Mouse (Mus musculus): ENCODE measurements around the gene Usp19. TPM values are rescaled to one million over a fixed set of nuclear protein-coding genes. Genes with fewer than 3 reads are reported as not detected.

Usp19 gene
- polyA plus RNA-seq (2015; fragmentation: Nextera tagmentation; extraction: Ambion mirVana): 38.7 and 43.0 TPM in 2 replicates

DNA sequence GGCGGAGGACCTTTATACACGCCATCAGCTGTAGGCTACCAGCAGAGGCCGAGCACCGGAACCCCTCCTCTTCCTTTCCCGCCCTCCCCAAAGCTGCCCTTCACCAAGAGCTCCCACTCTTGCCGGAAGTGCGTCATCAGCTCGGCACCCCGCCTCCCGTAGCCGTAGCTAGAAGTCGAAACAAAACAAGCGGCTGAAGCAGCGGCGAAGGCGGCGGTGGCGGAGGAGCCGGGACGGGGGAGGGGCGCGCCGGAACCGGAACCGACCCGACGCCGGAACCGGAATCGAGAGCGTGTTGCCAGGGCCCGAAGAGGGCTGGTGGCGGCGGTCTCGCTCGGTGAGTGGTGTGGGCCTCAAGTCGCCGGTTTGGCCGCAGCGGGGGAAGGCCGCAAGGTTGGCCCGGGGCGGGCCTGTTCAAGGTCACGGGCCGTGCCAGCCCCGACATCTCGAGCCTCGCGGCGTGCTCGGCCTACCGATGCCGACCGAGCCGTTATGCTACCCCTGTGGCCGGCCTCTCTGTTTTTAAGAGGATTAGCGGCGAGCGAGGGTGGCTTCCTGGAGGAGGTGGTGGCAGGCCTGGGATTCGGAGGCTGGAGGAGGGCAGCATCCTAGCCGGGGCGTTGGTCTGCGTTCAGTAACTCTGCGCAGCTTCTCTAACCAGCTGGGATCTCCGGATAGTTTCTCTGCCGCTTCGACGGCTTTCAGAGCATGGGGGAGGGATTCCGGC, at the start of gene Usp19:
Gene Usp19 (plus strand): TSS at position 44 of the 727 bp plus-strand sequence.

DNA sequence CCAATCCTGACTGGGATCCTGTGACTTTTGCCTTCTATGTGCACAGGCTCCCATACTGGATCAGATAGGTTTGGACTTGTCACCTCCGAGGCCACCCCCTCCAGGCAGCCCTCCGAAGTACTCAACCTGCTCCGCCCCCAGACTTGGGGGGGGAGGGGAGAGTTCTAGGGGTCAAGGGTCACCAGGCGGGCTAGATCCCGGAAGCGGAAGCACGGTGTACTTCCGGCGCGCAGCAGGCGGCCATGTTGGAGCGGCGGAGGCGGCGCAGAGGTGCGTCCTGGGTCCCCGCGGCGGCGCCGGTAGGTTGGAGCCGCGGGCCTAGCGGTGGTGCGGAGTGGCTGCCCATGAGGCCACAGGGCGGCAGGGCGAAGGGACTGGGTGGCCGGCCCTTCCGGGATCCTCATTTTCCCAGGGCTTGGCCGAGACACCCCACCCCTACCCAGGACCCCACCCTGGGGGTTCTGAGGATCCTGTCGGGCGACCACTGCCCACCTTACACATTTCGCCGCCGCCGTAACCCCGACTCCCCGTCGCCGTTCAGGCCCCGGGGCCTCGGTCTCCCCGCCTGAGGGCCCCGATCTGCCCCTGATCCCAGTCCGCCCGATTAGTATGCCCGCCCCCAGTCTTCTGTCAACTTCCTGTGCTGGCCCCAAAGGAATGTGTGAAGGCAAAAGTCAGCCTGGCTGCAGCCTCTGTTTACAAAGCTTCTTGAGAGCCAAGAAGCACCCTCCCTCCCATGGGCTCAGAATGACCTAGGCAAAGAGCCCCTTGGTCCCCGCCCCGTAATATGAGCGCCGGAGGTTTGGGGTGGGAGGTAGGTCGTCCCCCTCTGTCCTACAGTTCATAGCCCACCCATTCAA, 29.9 kb upstream of the Usp19 start, which contains the start of gene Ccdc71:
Gene Ccdc71 (plus strand): TSS at position 209 of the 860 bp plus-strand sequence.

GRCm38 (mm10) chr9:108461181-108461631, 29.2 kb upstream of the Usp19 start, which contains the start of gene Klhdc8b:
Klhdc8b (minus strand) TSS chr9:108461581.

DNA sequence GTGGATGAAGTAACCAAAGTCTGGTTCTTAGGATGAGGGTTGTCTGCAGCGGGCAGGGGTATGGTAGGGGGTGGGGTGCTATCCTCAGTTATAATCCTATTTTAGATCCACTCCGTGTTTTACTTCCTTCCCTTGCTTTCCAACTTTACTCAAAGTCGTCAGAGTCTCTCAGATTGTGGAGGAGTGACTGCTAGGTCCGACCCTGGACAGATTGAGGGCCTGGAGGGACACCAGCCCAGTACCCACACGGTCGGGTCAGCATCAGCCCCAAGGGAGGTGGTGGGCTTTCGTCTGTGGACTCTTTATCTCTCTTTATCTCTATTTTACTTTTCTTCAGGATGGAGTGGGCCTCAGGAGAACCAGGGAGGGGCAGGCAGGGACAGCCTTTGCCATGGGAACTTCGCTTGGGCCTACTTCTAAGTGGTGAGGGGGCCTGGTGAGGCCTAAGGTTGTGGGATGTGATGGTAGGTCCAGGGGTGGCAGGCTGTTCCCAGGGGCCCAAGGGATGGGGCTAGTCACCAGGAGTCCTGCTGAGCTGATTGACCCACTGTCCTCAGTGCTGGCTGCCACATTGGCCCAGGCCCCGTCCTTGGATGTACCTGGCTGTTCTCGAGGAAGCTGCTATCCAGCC, 10.6 kb upstream of the Usp19 start, which contains the start of gene Lamb2:
Gene Lamb2 (plus strand): TSS at position 16 of the 631 bp plus-strand sequence.

DNA sequence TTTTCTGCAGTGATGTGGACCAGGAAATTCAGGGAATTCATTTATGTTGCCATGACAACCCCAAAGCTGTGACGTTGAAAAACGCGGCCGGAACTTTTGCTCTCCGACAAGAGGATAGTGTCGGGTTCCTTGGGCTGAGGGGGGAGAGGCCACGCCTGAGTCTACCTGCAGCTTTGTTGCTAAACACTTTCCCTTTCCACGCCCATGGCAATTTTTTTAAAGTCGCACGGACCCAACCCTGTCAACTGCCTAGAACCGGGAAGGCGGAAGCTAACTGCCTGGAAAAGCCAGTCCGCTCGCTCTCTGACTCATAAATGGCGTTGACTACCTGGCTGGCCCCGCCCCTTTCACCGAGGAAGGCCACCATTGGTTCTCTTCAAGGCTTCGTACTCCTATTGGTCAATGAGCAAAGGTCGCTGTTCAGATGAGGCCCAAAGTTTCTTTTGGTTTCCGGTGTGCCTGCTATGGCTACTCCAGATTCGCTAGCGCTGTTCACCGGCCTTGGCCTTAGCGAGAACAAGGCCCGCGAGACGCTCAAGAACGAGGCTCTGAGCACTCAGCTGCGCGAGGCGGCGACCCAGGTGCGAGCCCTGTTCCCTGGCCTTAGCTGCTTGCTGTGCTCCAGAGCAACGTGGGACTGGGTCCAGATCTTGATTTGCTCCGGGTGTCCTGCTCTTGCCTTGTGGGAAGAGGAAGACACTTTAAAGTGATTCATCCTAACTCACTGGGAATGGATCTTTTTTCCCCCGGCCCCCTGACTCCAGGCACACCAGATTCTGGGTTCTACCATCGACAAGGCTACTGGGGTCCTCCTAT, 17.4 kb downstream of the Usp19 start, which contains the start of gene Qars:
Gene Qars (plus strand): TSS at position 88 of the 816 bp plus-strand sequence.

DNA sequence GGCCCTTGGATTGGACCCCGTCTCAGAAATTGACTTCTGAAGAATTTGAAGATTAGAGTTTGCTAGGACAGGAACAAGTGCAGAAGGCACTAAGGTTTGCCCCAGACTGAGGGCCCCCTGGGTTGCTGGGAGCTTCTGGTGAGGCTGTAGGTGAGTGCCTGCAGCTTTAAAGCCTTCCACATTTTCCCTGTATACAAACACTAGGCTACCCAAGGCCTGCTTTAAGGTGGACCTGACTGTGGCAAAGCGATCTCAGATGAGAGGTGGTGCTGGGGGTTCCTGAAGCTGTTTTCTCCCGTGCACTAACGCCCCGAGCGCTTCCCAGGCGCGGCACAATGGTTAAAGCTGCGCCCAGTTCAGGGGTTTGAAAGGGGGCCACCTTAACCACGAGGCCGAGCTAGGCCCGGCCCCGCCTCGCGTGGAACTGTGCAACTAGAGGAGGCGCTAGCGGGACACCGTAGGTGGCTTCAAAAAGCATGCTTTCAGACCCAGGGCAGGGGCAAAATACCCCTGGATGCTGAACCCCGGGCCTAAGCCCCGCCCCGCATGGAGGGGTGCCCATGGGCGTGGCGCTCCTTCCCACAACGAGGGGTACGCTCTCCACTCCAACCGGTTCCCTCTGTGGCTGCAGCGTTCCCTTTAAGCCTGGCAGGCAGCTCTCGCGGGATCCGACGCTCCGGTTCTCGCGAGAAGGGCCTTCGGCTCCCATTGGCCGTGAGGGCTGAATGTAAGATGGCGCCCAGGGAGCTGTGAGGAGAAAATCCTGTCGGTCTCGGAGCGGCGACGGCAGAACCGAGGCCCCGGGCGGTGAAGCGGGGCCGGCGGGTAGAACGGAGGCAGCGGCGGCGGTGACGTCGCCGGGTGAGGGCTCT, 26.2 kb downstream of the Usp19 start, which contains the start of gene Qrich1:
Gene Qrich1 (plus strand): TSS at position 427 of the 872 bp plus-strand sequence.

Other genes starting within 250 kb of the Usp19 start
- gene Dag1, start 226.6 kb upstream of the Usp19 start, polyA plus RNA-seq (2015; fragmentation: Nextera tagmentation; extraction: Ambion mirVana): 160 and 165 TPM in 2 replicates
- 13.9 and 14.8 TPM in 2 replicates for gene Nicn1, start 200.2 kb upstream of the Usp19 start, polyA plus RNA-seq (2015; fragmentation: Nextera tagmentation; extraction: Ambion mirVana)
- gene Amt, start 193.7 kb upstream of the Usp19 start, polyA plus RNA-seq (2015; fragmentation: Nextera tagmentation; extraction: Ambion mirVana): 2.1 and 2.4 TPM in 2 replicates
- gene Rhoa, start 184.5 kb upstream of the Usp19 start, polyA plus RNA-seq (2015; fragmentation: Nextera tagmentation; extraction: Ambion mirVana): 251 and 309 TPM in 2 replicates
- 43.3 and 45.6 TPM in 2 replicates for gene Tcta, start 184.4 kb upstream of the Usp19 start, polyA plus RNA-seq (2015; fragmentation: Nextera tagmentation; extraction: Ambion mirVana)
- gene Gpx1, start 151.7 kb upstream of the Usp19 start, polyA plus RNA-seq (2015; fragmentation: Nextera tagmentation; extraction: Ambion mirVana): 242 and 328 TPM in 2 replicates
- 42.4 and 44.9 TPM in 2 replicates for gene Usp4, start 142.7 kb upstream of the Usp19 start, polyA plus RNA-seq (2015; fragmentation: Nextera tagmentation; extraction: Ambion mirVana)
- 0.15 and 0.28 TPM in 2 replicates for gene 1700102P08Rik, start 97.8 kb upstream of the Usp19 start, polyA plus RNA-seq (2015; fragmentation: Nextera tagmentation; extraction: Ambion mirVana)
- gene Ccdc36, start 62.1 kb upstream of the Usp19 start, polyA plus RNA-seq (2015; fragmentation: Nextera tagmentation; extraction: Ambion mirVana): 0.45 and 0.71 TPM in 2 replicates
- not detected in 2 replicates for gene BC048562, start 54.1 kb upstream of the Usp19 start, polyA plus RNA-seq (2015; fragmentation: Nextera tagmentation; extraction: Ambion mirVana)
- 22.3 and 24.9 TPM in 2 replicates for gene Ccdc71, start 30.1 kb upstream of the Usp19 start, polyA plus RNA-seq (2015; fragmentation: Nextera tagmentation; extraction: Ambion mirVana)
- 14.7 and 17.2 TPM in 2 replicates for gene Klhdc8b, start 29.0 kb upstream of the Usp19 start, polyA plus RNA-seq (2015; fragmentation: Nextera tagmentation; extraction: Ambion mirVana)
- 34.7 and 41.0 TPM in 2 replicates for gene Lamb2, start 10.9 kb upstream of the Usp19 start, polyA plus RNA-seq (2015; fragmentation: Nextera tagmentation; extraction: Ambion mirVana)
- gene Qars, start 17.1 kb downstream of the Usp19 start, polyA plus RNA-seq (2015; fragmentation: Nextera tagmentation; extraction: Ambion mirVana): 47.8 and 49.7 TPM in 2 replicates
- gene Qrich1, start 26.2 kb downstream of the Usp19 start, polyA plus RNA-seq (2015; fragmentation: Nextera tagmentation; extraction: Ambion mirVana): 62.0 and 62.6 TPM in 2 replicates
- 56.6 and 61.8 TPM in 2 replicates for gene Impdh2, start 69.7 kb downstream of the Usp19 start, polyA plus RNA-seq (2015; fragmentation: Nextera tagmentation; extraction: Ambion mirVana)
- gene Ndufaf3, start 76.8 kb downstream of the Usp19 start, polyA plus RNA-seq (2015; fragmentation: Nextera tagmentation; extraction: Ambion mirVana): 55.6 and 60.5 TPM in 2 replicates
- gene Dalrd3, start 79.3 kb downstream of the Usp19 start, polyA plus RNA-seq (2015; fragmentation: Nextera tagmentation; extraction: Ambion mirVana): 23.8 and 31.6 TPM in 2 replicates
- gene Wdr6, start 88.1 kb downstream of the Usp19 start, polyA plus RNA-seq (2015; fragmentation: Nextera tagmentation; extraction: Ambion mirVana): 15.5 and 17.7 TPM in 2 replicates
- gene P4htm, start 107.1 kb downstream of the Usp19 start, polyA plus RNA-seq (2015; fragmentation: Nextera tagmentation; extraction: Ambion mirVana): 4.7 and 5.4 TPM in 2 replicates
- 38.6 and 43.2 TPM in 2 replicates for gene Arih2, start 158.8 kb downstream of the Usp19 start, polyA plus RNA-seq (2015; fragmentation: Nextera tagmentation; extraction: Ambion mirVana)
- 126 and 132 TPM in 2 replicates for gene Slc25a20, start 171.5 kb downstream of the Usp19 start, polyA plus RNA-seq (2015; fragmentation: Nextera tagmentation; extraction: Ambion mirVana)
- 36.5 and 42.6 TPM in 2 replicates for gene Prkar2a, start 198.7 kb downstream of the Usp19 start, polyA plus RNA-seq (2015; fragmentation: Nextera tagmentation; extraction: Ambion mirVana)

Measured in skeletal muscle tissue, postnatal 0 days (tissue).